Mouse (Mus musculus): ENCODE measurements around the gene Hoxb4.

Gene Hoxb4

GRCm38 (mm10) chr11:96297968-96298635 is 20.0 kb upstream of the Hoxb4 start:
- DNase-seq (ENCODE audit: extremely low read depth, insufficient read length, low spot score): no peak

- DNase-seq (ENCODE audit: extremely low read depth, insufficient read length, low spot score): peak; percentile 73
Measured at GRCm38 (mm10) chr11:96298895-96299667, 19.0 kb upstream of the Hoxb4 start.

GRCm38 (mm10) chr11:96299781-96300180 is 18.3 kb upstream of the Hoxb4 start:
- DNase-seq (ENCODE audit: extremely low read depth, insufficient read length, low spot score): no peak

GRCm38 (mm10) chr11:96300354-96301063 is 17.6 kb upstream of the Hoxb4 start:
- DNase-seq (ENCODE audit: extremely low read depth, insufficient read length, low spot score): no peak

GRCm38 (mm10) chr11:96301064-96301431 is 17.0 kb upstream of the Hoxb4 start:
- DNase-seq (ENCODE audit: extremely low read depth, insufficient read length, low spot score): no peak

GRCm38 (mm10) chr11:96301837-96302236 is 16.2 kb upstream of the Hoxb4 start:
- DNase-seq (ENCODE audit: extremely low read depth, insufficient read length, low spot score): no peak

- no peak for DNase-seq (ENCODE audit: extremely low read depth, insufficient read length, low spot score)
Measured at GRCm38 (mm10) chr11:96302381-96303150, 15.5 kb upstream of the Hoxb4 start.

GRCm38 (mm10) chr11:96303151-96304099 is 14.6 kb upstream of the Hoxb4 start, which contains the start of gene Hoxb5:
Gene Hoxb5 (plus strand): TSS chr11:96303336.
- peak; percentile 61 for DNase-seq (ENCODE audit: extremely low read depth, insufficient read length, low spot score)

GRCm38 (mm10) chr11:96304381-96305195 is 13.5 kb upstream of the Hoxb4 start:
- no peak for DNase-seq (ENCODE audit: extremely low read depth, insufficient read length, low spot score)

- DNase-seq (ENCODE audit: extremely low read depth, insufficient read length, low spot score): no peak
Measured at GRCm38 (mm10) chr11:96305505-96306182, 12.4 kb upstream of the Hoxb4 start.

GRCm38 (mm10) chr11:96306183-96306907 is 11.7 kb upstream of the Hoxb4 start:
- no peak for DNase-seq (ENCODE audit: extremely low read depth, insufficient read length, low spot score)

- DNase-seq (ENCODE audit: extremely low read depth, insufficient read length, low spot score): no peak
Measured at GRCm38 (mm10) chr11:96306908-96307269, 11.2 kb upstream of the Hoxb4 start.

- no peak for DNase-seq (ENCODE audit: extremely low read depth, insufficient read length, low spot score)
Measured at GRCm38 (mm10) chr11:96308763-96309162, 9.3 kb upstream of the Hoxb4 start.

- no peak for DNase-seq (ENCODE audit: extremely low read depth, insufficient read length, low spot score)
Measured at GRCm38 (mm10) chr11:96309288-96309687, 8.8 kb upstream of the Hoxb4 start.

- DNase-seq (ENCODE audit: extremely low read depth, insufficient read length, low spot score): no peak
Measured at GRCm38 (mm10) chr11:96310183-96310938, 7.7 kb upstream of the Hoxb4 start.

GRCm38 (mm10) chr11:96311097-96311496 is 7.0 kb upstream of the Hoxb4 start:
- no peak for DNase-seq (ENCODE audit: extremely low read depth, insufficient read length, low spot score)

Data from 3134 (cell line).